Mouse (Mus musculus) Muller cell, postnatal 12 days (primary cell): ENCODE data around the gene Ddx54.

Source experiments
- DNase-seq: peaks from one replicate; pipeline ENCODE4 v3.0.0-alpha.2; 2015; ENCODE audit errors: inconsistent ontology term

Ddx54 gene

GRCm38 (mm10) chr5:120643365-120644085 is 31.0 kb downstream of the Ddx54 start:
- DNase-seq, result peak; percentile 92

GRCm38 (mm10) chr5:120644227-120644626 is 31.7 kb downstream of the Ddx54 start:
- no peak for DNase-seq

GRCm38 (mm10) chr5:120645851-120646250 is 33.3 kb downstream of the Ddx54 start:
- peak; percentile 41 for DNase-seq

GRCm38 (mm10) chr5:120647361-120647760 is 34.8 kb downstream of the Ddx54 start:
- no peak for DNase-seq

- no peak for DNase-seq
Observed at GRCm38 (mm10) chr5:120647814-120648491, 35.4 kb downstream of the Ddx54 start.

DNA sequence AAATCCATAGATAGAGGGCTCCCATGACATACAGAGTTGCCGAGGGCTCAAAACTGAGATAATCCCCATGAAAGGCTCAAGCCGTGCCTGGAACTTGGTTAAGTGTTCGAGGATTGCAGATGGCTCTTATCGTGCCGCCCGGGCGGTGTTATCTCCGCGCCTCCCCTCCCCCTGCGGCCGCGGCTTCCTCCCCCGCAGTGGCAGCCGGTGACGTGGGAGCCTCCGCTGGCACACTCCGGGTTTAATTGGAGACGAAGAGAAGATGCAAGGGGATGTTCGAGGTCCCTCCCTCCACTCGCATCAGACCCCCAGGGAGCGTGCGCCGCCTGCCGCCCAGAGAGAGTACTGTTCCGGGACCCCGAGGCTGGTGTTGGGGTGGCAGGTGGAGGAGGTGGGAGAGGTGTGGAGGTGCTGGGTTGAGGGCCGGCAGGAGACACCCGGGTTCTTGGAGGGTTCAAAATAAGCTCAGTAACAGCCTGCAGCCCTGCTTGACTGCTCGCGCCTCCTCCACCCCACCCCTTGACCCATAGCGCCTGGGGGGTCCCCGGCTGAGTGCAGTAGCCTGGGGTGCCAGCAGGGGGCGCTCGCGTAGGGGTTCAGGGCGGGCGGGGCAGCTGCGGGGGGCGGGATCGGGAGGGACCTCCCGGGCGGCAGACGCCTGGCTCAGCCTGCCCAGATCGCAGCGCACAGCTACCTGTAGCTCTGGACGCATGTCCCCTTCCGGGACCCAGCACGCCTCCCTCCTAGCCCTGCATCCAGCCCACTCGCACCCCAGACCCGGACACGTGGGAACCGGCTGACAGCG is 36.2 kb downstream of the Ddx54 start, which contains the start of gene Rasal1:
Rasal1 (plus strand) TSS at position 244 of the 805 bp plus-strand sequence.
- DNase-seq, result peak; percentile 62

- DNase-seq, result peak; percentile 31
Observed at GRCm38 (mm10) chr5:120649374-120649933, 36.9 kb downstream of the Ddx54 start.

DNA sequence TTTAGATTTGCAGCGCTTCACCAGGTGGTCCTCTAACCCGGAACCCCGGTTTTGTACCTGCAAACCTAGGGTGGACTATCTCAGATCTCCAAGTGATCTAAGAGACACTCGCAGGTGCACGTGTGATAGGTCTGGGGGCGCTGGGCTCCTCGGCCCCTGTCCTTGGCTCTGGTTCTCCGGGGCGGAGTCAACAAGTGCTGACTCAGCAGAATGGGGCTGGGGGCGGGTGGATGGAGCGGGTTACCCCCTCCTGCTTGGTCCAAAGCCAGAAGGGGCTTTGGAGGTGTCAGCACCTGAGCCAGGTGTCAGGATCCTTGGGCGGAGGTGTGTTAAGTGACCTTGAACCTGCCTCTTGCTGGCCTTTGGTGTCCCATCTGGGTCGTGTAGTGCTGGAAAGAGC is 37.4 kb downstream of the Ddx54 start:
- DNase-seq, result no peak

DNA sequence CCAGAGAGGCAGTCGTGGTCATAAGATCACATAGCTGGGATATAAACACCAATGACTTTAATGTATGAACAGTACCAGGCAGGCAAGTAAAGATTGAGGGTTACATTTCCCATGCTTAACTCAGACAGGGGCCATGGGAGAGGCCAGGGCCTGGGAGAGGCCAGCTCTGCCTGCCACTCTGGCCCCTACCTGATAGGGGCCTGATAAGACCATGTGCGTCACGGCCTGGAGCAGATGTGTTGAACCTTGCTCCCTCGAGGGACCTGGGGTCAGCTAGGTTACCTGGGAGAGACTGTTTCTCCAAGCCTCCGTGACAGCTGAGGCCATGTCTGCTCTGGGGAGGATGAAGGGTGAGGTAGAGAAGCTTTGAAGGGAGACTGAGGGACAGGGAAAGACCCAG is 38.7 kb downstream of the Ddx54 start:
- no peak for DNase-seq

- no peak for DNase-seq
Observed at GRCm38 (mm10) chr5:120652915-120653701, 40.6 kb downstream of the Ddx54 start.

GRCm38 (mm10) chr5:120653873-120654272 is 41.3 kb downstream of the Ddx54 start:
- DNase-seq, result no peak

DNA sequence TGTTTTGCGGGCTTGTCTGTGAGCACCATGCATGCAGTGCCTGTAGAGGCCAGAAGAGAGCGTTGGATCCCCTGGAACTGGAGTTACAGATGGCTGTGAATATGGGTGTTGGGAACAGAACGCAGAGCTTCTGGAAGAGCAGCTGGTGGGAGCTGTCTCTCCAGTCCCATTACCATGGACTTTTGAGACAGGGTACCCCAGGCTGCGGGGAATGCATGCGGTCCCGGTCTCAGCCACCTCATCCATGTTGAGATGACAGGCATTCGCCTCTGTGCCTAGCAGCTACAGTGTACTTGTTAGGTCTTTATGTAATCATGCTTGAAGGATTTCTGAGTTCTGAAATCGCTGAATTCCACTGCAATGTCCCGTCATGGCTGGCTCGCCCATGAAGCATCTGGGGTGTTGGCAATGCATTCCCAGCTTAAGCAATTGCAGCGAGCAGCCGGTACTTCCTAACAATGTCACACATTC is 43.8 kb downstream of the Ddx54 start:
- DNase-seq, result peak; percentile 55

DNA sequence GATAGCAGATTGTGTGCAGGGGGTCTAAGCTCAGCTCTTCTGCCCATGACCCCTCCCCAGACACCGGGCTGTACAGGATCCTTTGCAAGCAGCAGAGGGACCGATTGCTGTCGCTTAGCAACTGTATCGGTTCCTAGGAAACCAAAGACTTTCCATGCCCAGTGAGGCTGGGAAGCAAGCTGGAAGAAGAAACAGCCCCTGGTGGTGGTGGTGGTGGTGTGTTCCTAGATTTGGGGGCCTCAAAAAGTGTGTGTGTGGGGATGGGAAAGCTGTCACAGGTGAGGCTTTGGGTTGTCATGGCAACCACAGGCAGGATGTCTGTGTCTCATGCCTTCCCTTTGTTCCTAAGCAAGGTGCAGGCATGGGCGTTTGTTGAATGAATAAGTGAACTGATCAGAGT is 48.3 kb downstream of the Ddx54 start:
- no peak for DNase-seq

GRCm38 (mm10) chr5:120664888-120665287 is 52.3 kb downstream of the Ddx54 start:
- no peak for DNase-seq

- DNase-seq, result no peak
Observed at GRCm38 (mm10) chr5:120668761-120669160, 56.2 kb downstream of the Ddx54 start.

DNA sequence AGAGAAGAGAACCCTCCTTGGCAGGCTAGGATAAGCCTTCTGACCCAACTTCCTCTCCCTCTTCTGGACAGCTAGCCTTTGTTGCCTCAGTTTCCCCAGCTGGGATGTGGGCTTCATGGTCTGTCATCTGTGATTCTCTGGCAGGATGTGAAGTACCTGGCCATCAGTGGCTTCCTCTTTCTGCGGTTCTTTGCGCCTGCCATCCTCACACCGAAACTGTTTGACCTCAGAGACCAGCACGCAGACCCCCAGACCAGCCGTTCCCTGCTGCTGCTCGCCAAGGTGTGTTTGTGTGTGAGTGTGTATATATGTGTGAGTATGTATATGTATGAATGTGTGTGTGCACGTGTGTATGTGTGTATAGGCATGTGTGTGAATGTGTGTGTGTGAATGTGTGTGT is 57.6 kb downstream of the Ddx54 start:
- DNase-seq, result no peak

- DNase-seq, result no peak
Observed at GRCm38 (mm10) chr5:120671865-120672264, 59.3 kb downstream of the Ddx54 start.

DNA sequence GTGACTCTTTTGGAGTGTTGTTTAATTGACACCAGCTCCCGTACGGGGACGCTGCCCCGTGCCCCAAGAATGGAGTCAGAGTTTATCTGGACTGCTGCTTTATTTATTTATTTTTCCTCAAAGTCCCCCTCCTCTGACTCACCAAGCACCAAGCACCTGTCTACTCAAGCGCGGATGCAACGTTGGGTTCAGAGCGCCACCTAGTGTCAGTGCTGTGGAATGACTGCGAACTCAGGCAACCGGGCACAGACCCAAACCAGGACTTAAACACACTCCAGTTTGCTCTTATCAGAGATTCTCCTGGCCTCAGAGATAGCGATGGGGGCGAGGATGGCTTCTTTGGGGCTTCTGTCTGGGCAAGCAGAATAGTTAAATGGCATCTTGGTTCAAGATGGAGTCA is 61.1 kb downstream of the Ddx54 start:
- peak; percentile 60 for DNase-seq

- DNase-seq, result peak; percentile 45
Observed at GRCm38 (mm10) chr5:120674229-120675145, 61.9 kb downstream of the Ddx54 start.

- DNase-seq, result peak; percentile 32
Observed at GRCm38 (mm10) chr5:120677516-120677915, 65.0 kb downstream of the Ddx54 start.
